Mouse (Mus musculus) hindbrain, embryonic 16.5 days (tissue): ENCODE results near the gene Hap1. TPM values are rescaled to one million over a fixed set of nuclear protein-coding genes. Genes with fewer than 3 reads are reported as not detected.
A peak's percentile ranks its signal among the peaks of the same experiment; 100 is the strongest.
"Not testable (repeated sequence)": the region's sequence is repeated elsewhere in the genome, so short reads cannot be mapped to it uniquely, and the experiment has no call there.

Experiments used
- ATAC-seq: fragments of 200-750 bp; cut with Nextera tagmentation; 2 replicates; pipeline ENCODE4 v1.8.0; 2017; ENCODE audit warnings: moderate TSS enrichment, moderate library complexity
- H3K27ac ChIP-seq: fragments of 300-500 bp; sonication (generic); 2 replicates; pipeline ENCODE4 v1.5.1; 2014; ENCODE audit warnings: low read depth, mild to moderate bottlenecking, control low read depth, low read length, moderate library complexity
- H3K27me3 ChIP-seq: fragments of 300-500 bp; sonication (generic); replicated peaks from 2 replicates; pipeline ENCODE4 v1.6.1; 2014; ENCODE audit warnings: low read length; ENCODE audit not compliant: control insufficient read depth, insufficient read depth
- H3K36me3 ChIP-seq: fragments of 300-500 bp; sonication (generic); 2 replicates; pipeline ENCODE4 v1.6.1; 2014; ENCODE audit warnings: mild to moderate bottlenecking, low read length, moderate library complexity, mixed read lengths; ENCODE audit not compliant: control insufficient read depth, insufficient read depth
- H3K4me1 ChIP-seq: fragments of 300-500 bp; sonication (generic); 2 replicates; pipeline ENCODE4 v1.6.1; 2014; ENCODE audit warnings: low read depth, low read length; ENCODE audit not compliant: control insufficient read depth, insufficient read depth
- H3K4me2 ChIP-seq: fragments of 300-500 bp; sonication (generic); 2 replicates; pipeline ENCODE4 v1.6.1; 2014; ENCODE audit warnings: mild to moderate bottlenecking, low read length, control low read depth, moderate library complexity
- H3K4me3 ChIP-seq: fragments of 300-500 bp; sonication (generic); 2 replicates; pipeline ENCODE4 v1.5.1; 2014; ENCODE audit warnings: mild to moderate bottlenecking, low read length, control low read depth, moderate library complexity
- H3K9ac ChIP-seq: fragments of 300-500 bp; sonication (generic); 2 replicates; pipeline ENCODE4 v1.6.1; 2014; ENCODE audit warnings: low read depth, mild to moderate bottlenecking, control low read depth, low read length, moderate library complexity
- H3K9me3 ChIP-seq: fragments of 300-500 bp; sonication (generic); 2 replicates; pipeline ENCODE4 v1.6.1; 2014; ENCODE audit warnings: mild to moderate bottlenecking, low read length, moderate library complexity; ENCODE audit not compliant: control insufficient read depth
- WGBS: fragments of 180-500 bp; shearing (Covaris S2); extraction: QIAGEN DNeasy Blood & Tissue Kit; methylation state at CpG from one replicate; pipeline ENCODE4 v1.1.7; 2014; 5-methylcytosine and 5-hydroxymethylcytosine counted together
- polyA plus RNA-seq: library from polyadenylated mRNA; unstranded; fragments of >200 nt; fragmentation: Nextera tagmentation; extraction: Ambion mirVana; gene quantifications from 2 replicates; pipeline ENCODE4 v1.2.1, GENCODE M21; 2015

Gene Hap1
- polyA plus RNA-seq, 1 experiment from 2014 or later = 333 TPM

DNA sequence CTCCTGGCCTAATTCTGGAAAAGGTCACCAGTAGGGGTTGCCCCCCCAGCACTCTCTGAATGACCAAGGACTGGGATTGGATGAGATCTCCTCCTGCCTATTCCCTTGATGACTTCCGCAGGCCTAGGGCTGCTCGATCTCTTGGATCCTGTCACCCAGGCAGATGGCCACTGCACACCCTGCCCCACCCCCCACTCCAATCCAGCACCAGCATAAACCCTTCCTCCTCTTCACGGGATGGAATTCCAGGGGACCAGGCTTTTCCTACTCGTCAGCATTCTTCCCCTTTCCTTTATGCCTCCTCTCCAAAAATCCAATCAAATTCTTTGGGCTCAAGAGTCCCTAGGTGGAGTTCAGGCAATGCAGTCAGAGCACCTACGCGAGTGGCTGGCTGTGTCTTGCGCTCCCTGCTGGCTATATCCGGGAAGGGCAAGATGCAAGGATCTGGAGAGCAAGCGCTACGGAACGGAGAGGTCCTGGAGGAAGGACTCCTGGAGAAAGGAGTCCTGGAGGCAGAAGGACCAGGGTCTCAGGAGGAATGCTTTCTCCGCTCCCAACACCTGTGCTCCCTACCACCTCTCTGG is 7.1 kb upstream of the Hap1 start:
- Histone ChIP-seq H3K36me3 (no peaks in the 10 kb centered on the region), H3K27me3 (no peaks in the 10 kb centered on the region), H3K9me3 (no peaks in the 10 kb centered on the region), H3K9ac (no peak overlapping the region; the same call in 1 of the 2 replicates), H3K4me3 (no peak overlapping the region), H3K4me1 (peaks cover 6% of the 10 kb centered on the region), H3K4me2 (no peak overlapping the region), H3K27ac (peak overlapping the region; percentile 23; the same call in 1 of the 2 replicates)
- ATAC-seq = peak; percentile 34
- WGBS = 15% methylated on average over 12 of the region's 12 CpGs

DNA sequence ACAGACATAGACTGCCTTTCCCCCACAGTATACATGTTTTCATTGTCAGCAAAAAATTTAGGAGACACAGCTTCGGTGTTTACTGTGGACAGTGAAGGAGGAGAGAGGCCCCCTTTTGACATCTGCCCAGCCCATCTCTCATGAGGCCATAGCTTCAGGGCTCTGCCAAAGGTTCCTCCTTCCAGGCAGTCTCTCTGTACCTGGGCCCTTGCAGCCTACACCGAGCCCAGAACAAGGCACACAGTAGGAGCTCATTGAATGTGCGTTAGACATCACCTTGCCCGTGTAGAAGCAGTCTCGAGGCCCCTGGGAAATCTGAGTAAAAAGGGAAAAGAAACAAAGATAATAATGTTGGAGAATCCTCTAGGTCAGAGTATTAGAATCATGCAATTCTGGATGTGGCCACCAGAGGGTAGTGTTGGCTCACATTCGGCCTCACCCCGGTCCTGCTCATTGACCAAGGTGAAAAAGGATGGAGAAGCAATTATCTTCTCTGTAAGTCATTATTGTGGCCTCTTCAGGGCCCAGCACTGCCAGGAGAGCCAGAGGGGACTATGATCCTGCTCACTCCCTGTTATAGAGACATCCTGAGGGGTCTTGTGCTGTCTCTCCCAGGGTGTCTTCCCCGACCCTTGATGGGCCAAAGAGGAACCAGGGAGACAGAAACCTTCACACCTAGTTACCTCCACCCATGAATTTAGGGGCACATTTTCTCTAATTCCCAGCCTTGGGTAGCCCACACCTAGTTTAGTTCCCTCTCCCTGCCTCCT is 6.5 kb upstream of the Hap1 start:
- no peaks in the 10 kb centered on the region for H3K27me3 ChIP-seq
- no peak overlapping the region for H3K4me2 ChIP-seq
- no peak overlapping the region for H3K4me3 ChIP-seq
- ATAC-seq = peak; percentile 51
- H3K36me3 ChIP-seq = no peaks in the 10 kb centered on the region
- peak overlapping the region; percentile 31 for H3K9ac ChIP-seq
- H3K9me3 ChIP-seq = no peaks in the 10 kb centered on the region
- peaks cover 6% of the 10 kb centered on the region for H3K4me1 ChIP-seq
- H3K27ac ChIP-seq = peak overlapping the region; percentile 23; the same call in 1 of the 2 replicates
- 17% methylated on average over 8 of the region's 8 CpGs for whole genome bisulfite sequencing

DNA sequence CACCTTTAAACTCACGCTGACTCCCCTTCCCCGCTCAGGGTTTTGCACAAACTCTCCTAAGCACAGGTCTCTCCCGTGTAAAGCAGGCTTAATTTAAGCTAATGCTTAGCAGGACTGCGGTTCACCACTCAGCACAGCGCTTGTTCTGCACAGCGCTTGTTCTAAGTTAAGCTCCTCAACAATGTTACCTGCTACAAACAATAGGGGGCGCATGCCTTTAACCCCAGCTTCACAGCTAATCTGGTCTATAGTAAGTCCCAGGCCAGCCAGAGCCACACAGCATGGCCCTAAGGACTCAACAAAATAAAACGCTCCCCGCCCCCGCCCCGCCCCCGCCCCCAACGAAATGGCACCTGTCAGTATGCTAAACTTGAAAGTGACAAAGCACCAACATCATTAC is 5.1 kb upstream of the Hap1 start:
- H3K4me2 ChIP-seq, H3K4me1 ChIP-seq, H3K4me3 ChIP-seq, H3K9ac ChIP-seq, H3K9me3 ChIP-seq, H3K27ac ChIP-seq, ATAC-seq, H3K27me3 ChIP-seq, H3K36me3 ChIP-seq: not testable (repeated sequence)
- no CpG with 5 or more reads among the region's 13 CpGs for WGBS

DNA sequence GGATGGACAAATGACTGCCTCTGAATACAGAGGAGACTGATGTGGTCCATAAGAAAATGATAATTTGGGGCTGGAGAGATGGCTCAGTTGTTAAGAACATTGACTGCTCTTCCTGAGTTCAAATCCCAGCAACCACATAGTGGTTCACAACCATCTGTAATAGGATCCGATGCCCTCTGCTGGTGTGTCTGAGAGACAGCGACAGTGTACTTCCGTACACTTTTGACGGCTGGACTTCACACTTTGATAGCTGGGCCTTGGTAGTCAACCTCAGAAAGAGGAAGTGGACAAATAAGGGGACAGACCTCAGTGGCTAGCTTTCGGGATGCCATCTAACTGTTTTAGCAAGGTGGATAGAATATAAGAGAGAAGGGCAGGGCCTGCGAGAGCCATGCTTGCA is 4.2 kb upstream of the Hap1 start:
- Histone ChIP-seq H3K27me3 (no peaks in the 10 kb centered on the region), H3K36me3 (no peaks in the 10 kb centered on the region), H3K4me1 (peaks cover 6% of the 10 kb centered on the region), H3K9me3 (no peaks in the 10 kb centered on the region), H3K4me3 (no peak overlapping the region), H3K4me2 (no peak overlapping the region), H3K9ac (no peak overlapping the region), H3K27ac (no peak overlapping the region)
- WGBS = 83% methylated on average over 6 of the region's 6 CpGs
- no peak for ATAC-seq

DNA sequence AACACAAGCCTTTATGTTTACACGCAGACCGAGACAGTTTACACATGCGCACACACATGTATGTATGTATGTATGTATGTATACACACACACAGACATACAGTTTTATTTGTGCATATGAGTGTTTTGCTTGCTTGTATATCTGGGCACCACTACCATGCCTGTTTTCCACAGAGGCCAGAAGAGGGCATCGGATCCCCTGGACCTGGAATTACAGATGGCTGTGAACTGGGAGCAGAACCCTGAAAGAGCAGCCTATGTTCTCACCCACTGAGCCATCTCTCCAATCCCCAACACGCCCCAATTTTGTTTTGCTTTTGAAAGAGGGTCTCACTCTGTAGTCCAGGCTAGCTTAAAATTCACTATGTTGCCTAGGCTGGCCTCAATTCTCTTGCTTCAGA is 1.5 kb upstream of the Hap1 start:
- H3K36me3 ChIP-seq = no peaks in the 10 kb centered on the region; the same call in 1 of the 2 replicates
- no peak overlapping the region for H3K9ac ChIP-seq
- peaks cover 9% of the 10 kb centered on the region; the same call in 1 of the 2 replicates for H3K4me1 ChIP-seq
- H3K27me3 ChIP-seq = no peaks in the 10 kb centered on the region
- 57% methylated on average over 5 of the region's 5 CpGs for WGBS
- no peak overlapping the region for H3K27ac ChIP-seq
- H3K4me2 ChIP-seq = no peak overlapping the region
- H3K4me3 ChIP-seq = no peak overlapping the region
- ATAC-seq = no peak
- no peaks in the 10 kb centered on the region for H3K9me3 ChIP-seq

DNA sequence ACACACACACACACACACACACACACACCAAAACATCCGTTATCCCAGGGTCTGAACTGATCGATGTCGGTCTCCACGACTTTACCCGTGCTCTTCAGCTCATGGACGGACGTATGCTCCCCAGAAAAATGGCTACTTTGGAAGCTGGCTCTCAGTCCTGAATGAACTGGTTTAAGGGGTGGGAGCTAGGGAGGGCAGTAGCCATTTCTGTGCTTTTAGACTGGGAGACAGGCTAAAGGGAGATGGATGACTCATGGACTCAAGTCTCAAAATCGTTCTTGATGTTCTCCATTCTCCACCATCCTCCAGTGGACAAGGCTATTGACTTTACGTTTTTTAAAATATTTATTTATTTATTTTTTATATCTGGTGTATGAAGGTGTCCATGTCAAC is 887 bp upstream of the Hap1 start:
- H3K4me2 ChIP-seq = peak overlapping the region; percentile 59
- H3K27me3 ChIP-seq = no peaks in the 10 kb centered on the region
- H3K36me3 ChIP-seq = no peaks in the 10 kb centered on the region; the same call in 1 of the 2 replicates
- peaks cover 14% of the 10 kb centered on the region for H3K4me1 ChIP-seq
- H3K9ac ChIP-seq = peak overlapping the region; percentile 75
- H3K4me3 ChIP-seq = peak overlapping the region; percentile 64
- H3K9me3 ChIP-seq = no peaks in the 10 kb centered on the region
- peak overlapping the region; percentile 74 for H3K27ac ChIP-seq
- no peak for ATAC-seq
- WGBS = 20% methylated on average over 9 of the region's 9 CpGs

DNA sequence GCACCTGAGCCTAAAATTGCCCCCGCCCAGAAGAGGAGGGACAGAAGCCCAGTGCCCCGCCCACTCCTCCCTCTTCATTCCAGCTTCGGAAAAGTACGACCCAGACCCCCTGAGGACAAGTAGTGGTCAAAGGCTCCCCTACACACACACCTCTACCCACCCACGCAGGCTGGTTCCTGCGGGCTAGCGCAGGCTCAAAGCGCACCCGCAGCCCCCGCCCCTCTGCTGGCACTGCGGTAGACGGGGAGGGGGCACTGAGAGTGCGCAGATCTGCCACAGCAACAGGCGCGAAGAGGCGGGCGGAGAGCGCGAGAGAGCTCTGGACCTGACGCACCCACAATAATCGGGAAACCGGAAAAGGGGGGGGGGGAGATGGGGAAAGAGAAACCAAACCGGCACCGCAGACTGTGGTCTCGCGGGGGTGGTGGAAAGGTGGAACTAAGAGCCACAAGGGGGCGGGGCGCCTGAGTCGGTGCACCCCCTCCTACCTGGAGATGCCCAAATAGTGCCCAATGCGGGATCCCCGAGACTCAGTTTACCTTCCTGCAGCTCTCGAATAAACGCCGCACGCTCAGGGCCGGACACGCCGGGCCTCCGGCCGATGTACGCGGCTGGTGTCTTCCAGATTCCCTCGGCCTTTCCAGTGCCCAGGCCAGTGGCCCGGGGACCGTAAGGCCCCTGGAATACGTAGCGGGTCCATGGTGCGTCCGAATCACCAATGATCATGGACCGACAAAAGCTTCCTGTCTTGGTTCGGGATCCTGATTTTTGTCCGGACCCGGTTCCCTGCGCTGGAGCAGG is 577 bp downstream of the Hap1 start:
- under 1% methylated on average over 51 of the region's 54 CpGs for WGBS
- H3K27ac ChIP-seq = peak overlapping the region; percentile 74
- peak overlapping the region; percentile 64 for H3K4me3 ChIP-seq
- peak overlapping the region; percentile 75 for H3K9ac ChIP-seq
- peaks cover 16% of the 10 kb centered on the region for H3K4me1 ChIP-seq
- H3K4me2 ChIP-seq = peak overlapping the region; percentile 59
- no peaks in the 10 kb centered on the region for H3K9me3 ChIP-seq
- peak; percentile 34 for ATAC-seq
- no peaks in the 10 kb centered on the region for H3K27me3 ChIP-seq
- H3K36me3 ChIP-seq = no peaks in the 10 kb centered on the region; the same call in 1 of the 2 replicates

DNA sequence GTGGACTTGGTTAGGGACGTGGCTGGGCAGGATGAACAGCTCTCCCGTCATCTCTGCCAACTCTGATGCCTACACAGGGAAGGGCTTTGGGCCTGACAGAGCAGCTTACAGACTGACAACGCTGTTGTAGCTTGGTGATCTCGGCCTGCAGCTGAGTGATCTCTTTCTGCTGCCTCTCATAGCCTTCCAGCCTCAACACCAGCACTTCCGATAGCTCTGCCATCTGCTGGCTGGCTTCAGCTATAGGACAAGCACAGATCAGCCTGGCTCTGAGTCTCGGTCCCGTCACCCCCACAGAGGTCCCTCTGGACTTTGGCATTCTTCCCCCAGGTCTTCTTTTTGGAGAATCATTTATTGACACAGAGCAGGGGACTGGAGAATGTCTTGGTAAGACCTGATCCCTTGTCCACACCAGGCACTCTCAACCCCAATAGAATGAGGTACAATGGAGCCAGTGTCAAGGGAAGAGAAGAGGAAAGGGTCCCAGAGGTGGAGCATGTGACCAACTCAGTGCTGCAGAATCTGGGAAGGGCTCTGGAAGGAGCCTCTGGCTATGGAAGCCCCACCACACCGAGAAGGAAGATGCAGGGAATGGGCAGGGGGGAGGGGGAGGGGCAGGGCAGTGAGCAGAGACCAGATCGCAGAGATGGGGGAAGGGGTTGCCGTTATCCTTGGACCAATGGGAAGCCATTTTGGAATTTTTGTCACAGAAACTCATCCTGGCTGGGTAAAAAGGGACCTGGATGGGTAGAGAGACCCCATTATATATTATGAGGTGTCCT is 3.7 kb downstream of the Hap1 start:
- ATAC-seq = no peak
- Histone ChIP-seq H3K4me1 (peaks cover 16% of the 10 kb centered on the region), H3K9ac (peak overlapping the region; percentile 32; the same call in 1 of the 2 replicates), H3K27ac (no peak overlapping the region), H3K4me3 (no peak overlapping the region), H3K27me3 (no peaks in the 10 kb centered on the region), H3K36me3 (no peaks in the 10 kb centered on the region; the same call in 1 of the 2 replicates), H3K9me3 (no peaks in the 10 kb centered on the region), H3K4me2 (0 out of 2 replicates have a peak overlapping the region, but pooled peaks have one; percentile 2)
- 28% methylated on average over 10 of the region's 10 CpGs for WGBS
